Mouse (Mus musculus): ENCODE data around the gene Sacs. TPM values are rescaled to one million over a fixed set of nuclear protein-coding genes. Genes with fewer than 3 reads are reported as not detected.
A peak's percentile ranks its signal among the peaks of the same experiment; 100 is the strongest.
"Not testable (repeated sequence)": the region's sequence is repeated elsewhere in the genome, so short reads cannot be mapped to it uniquely, and the experiment has no call there.

Gene Sacs
- polyA plus RNA-seq, 1 experiment from 2014 or later, result 1.8 TPM

- H3K27ac ChIP-seq (ENCODE audit: low read length); H3K9ac ChIP-seq (ENCODE audit: low read length); H3K27me3 ChIP-seq (ENCODE audit: control insufficient read depth, insufficient read depth, low read depth, low read length); H3K4me2 ChIP-seq (ENCODE audit: low read depth, low read length); H3K4me3 ChIP-seq (ENCODE audit: low read length); ATAC-seq (ENCODE audit: low read depth); H3K9me3 ChIP-seq (ENCODE audit: control insufficient read depth, low read length); H3K4me1 ChIP-seq (replicated peaks; ENCODE audit: control insufficient read depth, insufficient read depth, low read length); H3K36me3 ChIP-seq (ENCODE audit: control insufficient read depth, insufficient read depth, low read length): not testable (repeated sequence)
- WGBS, result 91% methylated on average over 12 of the region's 13 CpGs
Observed at GRCm38 (mm10) chr14:61150416-61150815, 12.2 kb downstream of the Sacs start.

GRCm38 (mm10) chr14:61154900-61155585 lies 16.8 kb downstream of the Sacs start:
- Histone ChIP-seq H3K4me2 (ENCODE audit: low read depth, low read length) (no peak overlapping the region), H3K4me3 (ENCODE audit: low read length) (no peak overlapping the region), H3K9ac (ENCODE audit: low read length) (no peak overlapping the region), H3K36me3 (ENCODE audit: control insufficient read depth, insufficient read depth, low read length) (no peaks in the 10 kb centered on the region), H3K9me3 (ENCODE audit: control insufficient read depth, low read length) (no peaks in the 10 kb centered on the region), H3K27ac (ENCODE audit: low read length) (no peak overlapping the region), H3K4me1 (replicated peaks; ENCODE audit: control insufficient read depth, insufficient read depth, low read length) (no peaks in the 10 kb centered on the region), H3K27me3 (ENCODE audit: control insufficient read depth, insufficient read depth, low read depth, low read length) (no peaks in the 10 kb centered on the region)
- ATAC-seq (ENCODE audit: low read depth), result no peak
- WGBS, result 80% methylated on average over 6 of the region's 6 CpGs

- no peaks in the 10 kb centered on the region for H3K27me3 ChIP-seq (ENCODE audit: control insufficient read depth, insufficient read depth, low read depth, low read length)
- no peak for ATAC-seq (ENCODE audit: low read depth)
- no peak overlapping the region for H3K27ac ChIP-seq (ENCODE audit: low read length)
- H3K36me3 ChIP-seq (ENCODE audit: control insufficient read depth, insufficient read depth, low read length), result no peaks in the 10 kb centered on the region
- no peaks in the 10 kb centered on the region for H3K9me3 ChIP-seq (ENCODE audit: control insufficient read depth, low read length)
- no peak overlapping the region for H3K4me3 ChIP-seq (ENCODE audit: low read length)
- H3K9ac ChIP-seq (ENCODE audit: low read length), result no peak overlapping the region
- no peaks in the 10 kb centered on the region for H3K4me1 ChIP-seq (replicated peaks; ENCODE audit: control insufficient read depth, insufficient read depth, low read length)
- no peak overlapping the region for H3K4me2 ChIP-seq (ENCODE audit: low read depth, low read length)
Observed at GRCm38 (mm10) chr14:61155687-61156086, 17.4 kb downstream of the Sacs start.

- not testable (repeated sequence) for ATAC-seq (ENCODE audit: low read depth); H3K9ac ChIP-seq (ENCODE audit: low read length); H3K36me3 ChIP-seq (ENCODE audit: control insufficient read depth, insufficient read depth, low read length); H3K9me3 ChIP-seq (ENCODE audit: control insufficient read depth, low read length); H3K27me3 ChIP-seq (ENCODE audit: control insufficient read depth, insufficient read depth, low read depth, low read length); H3K4me3 ChIP-seq (ENCODE audit: low read length); H3K27ac ChIP-seq (ENCODE audit: low read length); H3K4me2 ChIP-seq (ENCODE audit: low read depth, low read length)
- H3K4me1 ChIP-seq (replicated peaks; ENCODE audit: control insufficient read depth, insufficient read depth, low read length), result peaks cover 11% of the 10 kb centered on the region
- 68% methylated on average over 4 of the region's 7 CpGs for WGBS
Observed at GRCm38 (mm10) chr14:61157426-61157825, 19.2 kb downstream of the Sacs start.

- no peak overlapping the region for H3K9ac ChIP-seq (ENCODE audit: low read length)
- H3K36me3 ChIP-seq (ENCODE audit: control insufficient read depth, insufficient read depth, low read length), result no peaks in the 10 kb centered on the region
- no peak overlapping the region for H3K4me3 ChIP-seq (ENCODE audit: low read length)
- no peaks in the 10 kb centered on the region for H3K27me3 ChIP-seq (ENCODE audit: control insufficient read depth, insufficient read depth, low read depth, low read length)
- WGBS, result 52% methylated on average over 1 of the region's 1 CpGs
- no peak overlapping the region for H3K4me2 ChIP-seq (ENCODE audit: low read depth, low read length)
- H3K9me3 ChIP-seq (ENCODE audit: control insufficient read depth, low read length), result no peaks in the 10 kb centered on the region
- H3K4me1 ChIP-seq (replicated peaks; ENCODE audit: control insufficient read depth, insufficient read depth, low read length), result peaks cover 11% of the 10 kb centered on the region
- peak; percentile 31; the same call in 1 of the 2 replicates for ATAC-seq (ENCODE audit: low read depth)
- peak overlapping the region; percentile 67 for H3K27ac ChIP-seq (ENCODE audit: low read length)
Observed at GRCm38 (mm10) chr14:61160920-61161319, 22.7 kb downstream of the Sacs start.

- 46% methylated on average over 10 of the region's 10 CpGs for WGBS
Observed at GRCm38 (mm10) chr14:61161367-61162334, 23.4 kb downstream of the Sacs start.

GRCm38 (mm10) chr14:61164461-61164860 lies 26.2 kb downstream of the Sacs start:
- no peak overlapping the region for H3K9ac ChIP-seq (ENCODE audit: low read length)
- no peaks in the 10 kb centered on the region for H3K36me3 ChIP-seq (ENCODE audit: control insufficient read depth, insufficient read depth, low read length)
- no peaks in the 10 kb centered on the region; the same call in 1 of the 2 replicates for H3K27me3 ChIP-seq (ENCODE audit: control insufficient read depth, insufficient read depth, low read depth, low read length)
- H3K4me1 ChIP-seq (replicated peaks; ENCODE audit: control insufficient read depth, insufficient read depth, low read length), result peaks cover 11% of the 10 kb centered on the region
- H3K27ac ChIP-seq (ENCODE audit: low read length), result no peak overlapping the region
- H3K4me3 ChIP-seq (ENCODE audit: low read length), result no peak overlapping the region
- no peak overlapping the region for H3K4me2 ChIP-seq (ENCODE audit: low read depth, low read length)
- WGBS, result 78% methylated on average over 3 of the region's 3 CpGs
- ATAC-seq (ENCODE audit: low read depth), result no peak
- no peaks in the 10 kb centered on the region for H3K9me3 ChIP-seq (ENCODE audit: control insufficient read depth, low read length)

More at GRCm38 (mm10) chr14:61161367-61162334, 23.4 kb downstream of the Sacs start:
- Histone ChIP-seq H3K9me3 (ENCODE audit: control insufficient read depth, low read length) (no peaks in the 10 kb centered on the region), H3K27me3 (ENCODE audit: control insufficient read depth, insufficient read depth, low read depth, low read length) (no peaks in the 10 kb centered on the region), H3K9ac (ENCODE audit: low read length) (no peak overlapping the region), H3K27ac (ENCODE audit: low read length) (peak overlapping the region; percentile 67), H3K4me3 (ENCODE audit: low read length) (no peak overlapping the region), H3K4me1 (replicated peaks; ENCODE audit: control insufficient read depth, insufficient read depth, low read length) (peaks cover 11% of the 10 kb centered on the region), H3K4me2 (ENCODE audit: low read depth, low read length) (no peak overlapping the region), H3K36me3 (ENCODE audit: control insufficient read depth, insufficient read depth, low read length) (no peaks in the 10 kb centered on the region)
- no peak for ATAC-seq (ENCODE audit: low read depth)

- no peak for ATAC-seq (ENCODE audit: low read depth)
Observed at GRCm38 (mm10) chr14:61165929-61166328, 27.7 kb downstream of the Sacs start.

GRCm38 (mm10) chr14:61171261-61171970 lies 33.2 kb downstream of the Sacs start:
- no peak for ATAC-seq (ENCODE audit: low read depth)
- Histone ChIP-seq H3K27ac (ENCODE audit: low read length) (peak overlapping the region; percentile 61; the same call in 1 of the 2 replicates), H3K4me3 (ENCODE audit: low read length) (no peak overlapping the region), H3K4me1 (replicated peaks; ENCODE audit: control insufficient read depth, insufficient read depth, low read length) (peaks cover 6% of the 10 kb centered on the region), H3K4me2 (ENCODE audit: low read depth, low read length) (no peak overlapping the region), H3K9me3 (ENCODE audit: control insufficient read depth, low read length) (no peaks in the 10 kb centered on the region), H3K36me3 (ENCODE audit: control insufficient read depth, insufficient read depth, low read length) (no peaks in the 10 kb centered on the region), H3K9ac (ENCODE audit: low read length) (no peak overlapping the region), H3K27me3 (ENCODE audit: control insufficient read depth, insufficient read depth, low read depth, low read length) (no peaks in the 10 kb centered on the region; the same call in 1 of the 2 replicates)
- WGBS, result 76% methylated on average over 5 of the region's 5 CpGs

More at GRCm38 (mm10) chr14:61165929-61166328, 27.7 kb downstream of the Sacs start:
- no peaks in the 10 kb centered on the region for H3K9me3 ChIP-seq (ENCODE audit: control insufficient read depth, low read length)
- no peaks in the 10 kb centered on the region for H3K36me3 ChIP-seq (ENCODE audit: control insufficient read depth, insufficient read depth, low read length)
- peaks cover 11% of the 10 kb centered on the region for H3K4me1 ChIP-seq (replicated peaks; ENCODE audit: control insufficient read depth, insufficient read depth, low read length)
- WGBS, result 60% methylated on average over 9 of the region's 9 CpGs
- H3K4me3 ChIP-seq (ENCODE audit: low read length), result no peak overlapping the region
- no peak overlapping the region for H3K27ac ChIP-seq (ENCODE audit: low read length)
- H3K4me2 ChIP-seq (ENCODE audit: low read depth, low read length), result no peak overlapping the region
- H3K27me3 ChIP-seq (ENCODE audit: control insufficient read depth, insufficient read depth, low read depth, low read length), result no peaks in the 10 kb centered on the region; the same call in 1 of the 2 replicates
- H3K9ac ChIP-seq (ENCODE audit: low read length), result no peak overlapping the region
